Mouse (Mus musculus): Measurements from ENCODE around the gene Tmem8.
"Not testable (repeated sequence)": the region's sequence is repeated elsewhere in the genome, so short reads cannot be mapped to it uniquely, and the experiment has no call there.

The Tmem8 gene

DNA sequence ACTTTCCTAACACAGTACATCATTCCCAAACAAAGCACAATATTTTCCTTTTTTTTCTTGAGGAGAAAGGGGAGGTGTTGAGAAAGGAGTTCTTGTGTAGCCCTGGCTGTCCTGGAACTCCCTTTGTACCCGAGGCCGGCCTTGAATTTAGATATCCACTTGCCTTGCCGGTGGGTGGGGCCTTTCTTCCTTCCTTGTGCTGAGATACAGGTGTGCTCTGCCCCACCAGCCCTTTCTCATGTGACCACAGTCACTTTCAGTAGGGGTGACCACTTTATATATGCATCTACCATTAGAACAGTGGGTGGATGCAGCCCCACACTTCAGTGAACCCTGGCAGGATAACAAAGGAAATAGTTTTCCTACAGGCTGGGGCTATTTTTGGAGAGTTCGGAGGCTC is 1.4 kb upstream of the Tmem8 start:
- DNase-seq (ENCODE audit: low read depth, low spot score), result no peak

- DNase-seq (ENCODE audit: low read depth, low spot score), result no peak
These were observed 348 bp upstream of the Tmem8 start for GRCm38 (mm10) chr17:26112751-26113150.

- DNase-seq (ENCODE audit: low read depth, low spot score), result no peak
These were observed 962 bp downstream of the Tmem8 start for GRCm38 (mm10) chr17:26114061-26114460.

DNA sequence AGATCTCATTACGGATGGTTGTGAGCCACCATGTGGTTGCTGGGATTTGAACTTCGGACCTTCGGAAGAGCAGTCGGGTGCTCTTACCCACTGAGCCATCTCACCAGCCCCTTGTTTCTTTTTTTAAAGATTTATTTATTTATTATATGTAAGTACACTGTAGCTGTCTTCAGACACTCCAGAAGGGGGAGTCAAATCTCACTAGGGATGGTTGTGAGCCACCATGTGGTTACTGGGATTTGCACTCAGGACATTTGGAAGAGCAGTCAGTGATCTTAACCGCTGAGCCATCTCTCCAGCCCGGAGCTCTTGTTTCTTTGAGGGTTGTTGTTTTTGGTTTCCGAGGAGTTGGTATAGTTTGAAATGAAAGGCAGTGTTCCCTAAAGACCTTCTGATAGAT is 1.4 kb downstream of the Tmem8 start:
- not testable (repeated sequence) for DNase-seq (ENCODE audit: low read depth, low spot score)

- DNase-seq (ENCODE audit: low read depth, low spot score), result no peak
These were observed 2.3 kb downstream of the Tmem8 start for GRCm38 (mm10) chr17:26115205-26115898.

DNA sequence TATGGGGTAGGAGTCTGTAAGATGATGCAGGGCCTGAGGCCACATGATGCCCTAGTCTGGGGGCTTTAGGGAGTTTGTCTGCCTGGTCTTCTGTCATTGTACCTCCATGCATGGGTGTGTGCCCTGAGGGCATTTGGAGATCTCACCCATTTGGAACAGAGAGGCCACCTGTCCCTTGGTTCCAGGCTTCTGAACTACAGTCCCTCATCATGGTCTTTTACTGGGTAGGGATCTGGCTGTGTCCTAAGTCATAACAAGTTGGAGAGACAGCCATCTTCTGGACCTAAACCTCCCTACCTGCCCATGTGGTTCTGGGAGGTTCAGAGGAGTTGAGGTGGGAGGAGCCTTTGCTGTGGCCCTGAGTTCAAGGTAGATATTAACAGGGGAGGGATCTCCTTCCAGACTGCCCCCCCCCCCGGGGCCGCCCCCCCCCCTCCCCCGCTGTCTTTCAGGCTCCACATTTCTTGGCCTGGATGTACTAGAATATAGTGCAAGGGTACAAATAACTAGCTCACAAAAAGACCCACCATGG is 2.9 kb downstream of the Tmem8 start:
- no peak for DNase-seq (ENCODE audit: low read depth, low spot score)

- no peak for DNase-seq (ENCODE audit: low read depth, low spot score)
These were observed 3.6 kb downstream of the Tmem8 start for GRCm38 (mm10) chr17:26116503-26117258.

GRCm38 (mm10) chr17:26119766-26120710 is 6.9 kb downstream of the Tmem8 start:
- DNase-seq (ENCODE audit: low read depth, low spot score), result no peak

DNA sequence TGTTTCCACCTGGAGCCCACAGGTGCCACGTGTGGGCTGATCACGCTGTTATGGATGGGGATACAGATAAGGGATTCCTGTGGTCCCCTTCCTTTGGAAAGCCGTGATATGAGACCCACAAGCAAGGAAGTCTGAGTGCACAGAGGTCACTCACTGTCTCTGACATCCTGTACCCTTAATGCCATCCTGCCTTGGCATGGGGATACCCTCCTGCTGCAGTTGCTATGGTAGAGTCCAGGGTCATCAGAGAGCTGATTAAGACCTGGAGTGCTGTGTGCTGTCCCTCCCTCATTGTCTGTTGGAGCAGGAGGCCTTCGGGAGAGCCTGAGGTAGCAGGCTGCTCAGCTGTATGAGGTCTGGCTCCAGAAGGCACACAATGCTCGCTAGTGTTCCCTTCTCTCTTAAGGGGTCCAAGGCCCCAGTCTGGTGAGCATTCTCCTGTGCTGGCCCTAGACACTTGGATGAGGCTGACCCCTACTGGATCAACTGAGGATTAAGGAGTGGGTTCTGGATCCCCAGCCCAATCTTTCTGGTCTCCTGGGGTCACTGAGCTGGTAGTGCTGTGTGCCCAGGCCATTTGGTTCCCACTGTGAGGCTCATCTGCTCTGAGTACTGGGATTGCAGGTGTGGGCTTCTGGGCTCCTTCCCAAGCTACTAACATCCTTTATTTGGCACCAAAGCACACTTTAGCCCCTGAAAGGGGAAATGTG is 9.5 kb downstream of the Tmem8 start:
- no peak for DNase-seq (ENCODE audit: low read depth, low spot score)

- DNase-seq (ENCODE audit: low read depth, low spot score), result peak; percentile 95
These were observed 10.2 kb downstream of the Tmem8 start, which contains the start of gene Mrpl28 for GRCm38 (mm10) chr17:26123267-26123684. Gene Mrpl28, plus strand, starts transcription at chr17:26123500.

DNA sequence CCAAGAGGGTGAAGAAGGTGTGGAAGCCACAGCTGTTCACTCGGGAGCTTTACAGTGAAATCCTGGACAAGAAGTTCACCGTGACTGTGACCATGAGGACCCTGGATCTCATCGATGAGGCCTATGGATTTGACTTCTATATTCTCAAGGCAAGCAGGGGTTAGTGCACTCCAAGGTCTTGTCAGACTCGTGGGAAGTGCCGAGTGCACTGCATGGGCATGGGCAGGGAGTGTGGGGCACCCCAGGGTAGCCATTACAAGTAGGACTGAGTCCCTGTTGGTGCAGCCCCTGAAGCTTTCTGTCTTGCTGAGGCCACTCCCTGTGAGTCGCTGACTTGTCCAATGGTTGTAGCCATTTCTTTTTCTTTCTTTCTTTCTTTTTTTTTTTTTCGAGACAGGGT is 11.5 kb downstream of the Tmem8 start:
- DNase-seq (ENCODE audit: low read depth, low spot score), result no peak

GRCm38 (mm10) chr17:26125226-26125625 is 12.1 kb downstream of the Tmem8 start:
- no peak for DNase-seq (ENCODE audit: low read depth, low spot score)

GRCm38 (mm10) chr17:26131062-26131732 is 18.1 kb downstream of the Tmem8 start:
- DNase-seq (ENCODE audit: low read depth, low spot score), result no peak

GRCm38 (mm10) chr17:26131856-26132853 is 19.1 kb downstream of the Tmem8 start:
- DNase-seq (ENCODE audit: low read depth, low spot score), result peak; percentile 54

DNA sequence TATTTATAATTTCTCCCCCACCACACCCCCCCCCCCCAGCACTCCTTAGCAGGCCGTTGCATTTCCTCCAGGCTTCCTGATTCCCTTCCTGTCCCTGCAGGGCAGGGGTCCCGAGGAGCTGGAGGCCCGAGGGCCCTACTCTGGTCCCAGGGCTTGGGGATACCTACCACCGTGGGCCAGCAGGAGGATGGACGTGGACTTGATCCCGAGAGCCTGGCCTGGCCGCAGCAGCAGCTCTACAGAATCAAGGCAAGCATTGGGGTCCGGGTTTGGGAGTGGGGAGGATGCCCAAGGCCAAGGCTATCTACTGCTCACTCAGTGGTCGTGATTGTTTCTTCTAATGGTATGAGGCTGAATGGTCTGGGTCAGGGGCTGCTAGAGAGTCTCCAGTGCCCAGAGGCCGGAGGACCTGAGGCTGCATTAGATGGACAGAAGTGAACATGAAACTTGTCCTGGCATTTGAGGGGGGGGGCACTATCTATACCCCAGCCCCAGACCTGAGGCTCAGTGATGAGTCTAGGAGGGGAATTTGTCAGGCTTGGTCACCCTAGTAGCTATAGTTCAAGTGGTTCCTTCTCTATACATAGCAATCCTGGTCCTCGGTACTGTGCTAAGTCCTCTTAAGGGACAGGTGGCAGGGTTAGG is 24.1 kb downstream of the Tmem8 start:
- DNase-seq (ENCODE audit: low read depth, low spot score), result no peak

- no peak for DNase-seq (ENCODE audit: low read depth, low spot score)
These were observed 24.6 kb downstream of the Tmem8 start for GRCm38 (mm10) chr17:26137751-26138130.

DNA sequence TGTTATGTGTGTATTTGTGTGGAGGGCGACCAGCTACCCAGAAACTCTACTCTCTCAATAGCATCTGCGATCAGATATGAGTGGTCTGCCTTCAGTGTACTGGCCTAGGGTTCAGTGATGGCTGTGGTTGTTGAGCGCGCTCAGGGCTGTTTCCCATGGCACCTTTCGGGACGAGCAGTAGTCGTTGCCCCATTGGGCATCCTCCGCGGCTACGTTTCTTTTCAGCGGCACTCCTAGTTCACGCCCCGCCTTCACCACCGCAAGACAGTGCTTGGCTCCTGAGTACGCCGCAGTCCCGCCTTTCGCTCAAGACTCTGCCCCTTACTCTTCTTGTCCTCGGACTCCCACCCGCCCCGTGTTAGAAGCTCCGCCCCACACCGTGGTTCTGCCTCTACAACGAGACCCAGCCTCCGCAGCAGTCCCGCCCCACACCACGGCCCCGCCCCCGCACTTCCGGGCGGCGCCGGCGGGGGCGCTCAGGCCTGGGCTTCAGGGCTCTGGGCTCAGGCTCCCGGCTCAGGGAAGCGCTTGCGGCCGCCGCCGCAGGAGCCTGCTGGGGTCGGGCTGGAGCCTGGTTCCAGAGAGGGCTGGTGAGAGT is 25.2 kb downstream of the Tmem8 start, which contains the start of gene Axin1:
TSS of gene Axin1 (plus strand) at position 450 of the 598 bp plus-strand sequence.
- peak; percentile 91 for DNase-seq (ENCODE audit: low read depth, low spot score)

DNA sequence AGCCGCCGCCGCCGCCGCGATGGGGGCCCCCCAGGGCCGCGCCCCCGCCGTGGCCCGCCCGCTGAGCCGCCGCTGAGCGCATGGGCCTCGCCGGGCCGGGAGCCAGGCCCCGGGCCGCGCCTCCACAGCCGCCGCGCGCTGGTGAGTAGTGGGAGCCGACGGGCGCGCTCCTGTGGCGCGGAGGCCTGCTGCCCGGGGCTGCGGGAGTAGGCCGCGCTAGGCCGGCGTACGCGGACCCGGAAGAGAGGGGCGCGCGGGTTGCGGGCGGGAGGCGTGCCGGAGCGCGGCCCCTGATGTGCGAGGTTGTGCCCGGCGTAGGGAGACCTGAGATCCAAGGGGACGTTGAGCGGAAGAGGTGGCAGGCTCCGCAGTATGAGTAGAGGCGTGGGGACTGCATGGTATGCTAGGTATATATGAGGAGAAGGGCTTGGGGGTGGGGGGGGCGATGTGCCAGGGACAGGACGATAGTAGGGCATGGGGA is 25.8 kb downstream of the Tmem8 start:
- DNase-seq (ENCODE audit: low read depth, low spot score), result peak; percentile 41

Data from retina, postnatal 7 days (tissue).